Mouse (Mus musculus): ENCODE measurements around the gene Vmn2r57. TPM values are rescaled to one million over a fixed set of nuclear protein-coding genes. Genes with fewer than 3 reads are reported as not detected.
"Not testable (repeated sequence)": the region's sequence is repeated elsewhere in the genome, so short reads cannot be mapped to it uniquely, and the experiment has no call there.

Vmn2r57 gene
- under 1 TPM; 0.35 to 0.59 TPM for total RNA-seq (2021)

DNA sequence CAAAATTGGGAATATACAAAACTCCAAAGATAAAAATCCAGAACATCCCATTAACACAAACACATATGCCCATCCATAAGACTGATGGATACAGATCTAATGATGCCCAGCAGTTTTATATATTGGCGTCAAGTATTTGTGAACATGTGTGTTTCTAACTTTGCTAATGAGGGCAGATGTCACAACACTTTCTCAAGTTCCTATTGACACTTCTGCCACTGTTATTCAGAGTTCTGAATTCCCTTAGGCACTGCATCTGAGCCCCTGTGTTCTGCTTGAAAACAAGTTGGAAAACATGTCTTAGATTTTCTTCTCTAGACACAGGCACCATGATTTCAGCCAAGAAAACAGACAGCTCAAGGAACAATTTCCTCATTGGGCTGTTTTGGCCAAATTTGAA, at the start of gene Vmn2r57:
Gene Vmn2r57 (minus strand): TSS at position 101 of the 400 bp plus-strand sequence.
- DNase-seq (ENCODE audit: extremely low spot score in 1 of 2, low spot score in 1 of 2), result not testable (repeated sequence)

DNA sequence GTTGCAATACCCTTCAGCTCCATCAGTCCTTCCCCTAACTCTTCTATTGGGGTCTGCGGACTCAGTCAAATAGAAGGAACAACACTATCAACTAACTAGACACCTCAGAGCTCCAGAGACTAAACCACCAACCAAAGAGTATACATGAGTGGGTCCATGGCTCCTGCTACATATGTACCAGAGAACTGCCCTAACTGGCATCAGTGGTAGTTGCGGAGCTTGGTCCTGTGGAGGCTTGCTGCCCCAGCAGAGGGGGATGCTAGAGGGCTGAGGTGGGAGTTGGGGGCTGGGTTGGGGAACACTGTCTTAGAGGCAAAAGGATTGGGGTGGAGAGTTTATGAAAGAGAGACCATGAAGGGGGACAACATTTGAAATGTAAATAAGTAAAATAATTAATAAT, 49.4 kb upstream of the Vmn2r57 start:
- no peak for DNase-seq (ENCODE audit: extremely low spot score in 1 of 2, low spot score in 1 of 2)

DNA sequence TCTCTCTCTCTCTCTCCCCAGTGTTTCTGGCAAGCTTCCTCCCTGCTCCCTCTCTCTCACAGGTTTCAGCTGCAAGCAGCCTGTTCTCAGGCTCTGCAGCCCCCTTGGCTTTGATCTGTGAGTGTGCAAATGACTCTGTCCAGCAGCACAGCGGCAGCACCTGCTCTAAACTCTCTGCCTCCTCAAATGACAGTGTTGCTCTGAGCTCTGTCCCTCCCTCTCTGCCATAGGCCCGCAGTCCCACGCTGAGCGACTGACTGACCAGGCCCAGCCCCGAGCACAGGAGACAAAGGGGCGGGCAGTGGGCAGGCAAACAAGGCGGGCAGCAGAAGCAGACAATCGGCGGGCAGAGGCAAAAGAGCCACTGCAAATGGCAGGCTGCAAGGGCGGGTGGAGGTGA, 3.4 kb upstream of the Vmn2r57 start:
- no peak for DNase-seq (ENCODE audit: extremely low spot score in 1 of 2, low spot score in 1 of 2)

DNA sequence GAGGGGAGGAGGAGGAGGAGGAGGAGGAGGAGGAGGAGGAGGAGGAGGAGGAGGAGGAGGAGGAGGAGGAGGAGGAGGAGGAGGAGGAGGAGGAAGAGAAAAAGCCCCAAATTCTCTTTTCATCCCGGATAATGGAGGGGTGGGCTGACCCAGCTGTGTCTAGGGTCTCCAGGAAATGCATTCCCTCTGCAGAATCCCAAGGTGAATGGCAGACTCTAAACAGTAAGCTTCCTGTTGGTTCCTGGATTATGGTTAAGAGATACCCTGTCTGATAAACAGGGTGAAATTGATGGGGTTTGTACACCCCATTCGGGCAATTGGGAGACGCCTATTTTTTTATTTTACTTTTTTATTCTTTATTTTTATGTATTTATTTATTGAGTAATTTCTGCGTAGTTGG, 54.4 kb downstream of the Vmn2r57 start:
- no peak for DNase-seq (ENCODE audit: extremely low spot score in 1 of 2, low spot score in 1 of 2)

DNA sequence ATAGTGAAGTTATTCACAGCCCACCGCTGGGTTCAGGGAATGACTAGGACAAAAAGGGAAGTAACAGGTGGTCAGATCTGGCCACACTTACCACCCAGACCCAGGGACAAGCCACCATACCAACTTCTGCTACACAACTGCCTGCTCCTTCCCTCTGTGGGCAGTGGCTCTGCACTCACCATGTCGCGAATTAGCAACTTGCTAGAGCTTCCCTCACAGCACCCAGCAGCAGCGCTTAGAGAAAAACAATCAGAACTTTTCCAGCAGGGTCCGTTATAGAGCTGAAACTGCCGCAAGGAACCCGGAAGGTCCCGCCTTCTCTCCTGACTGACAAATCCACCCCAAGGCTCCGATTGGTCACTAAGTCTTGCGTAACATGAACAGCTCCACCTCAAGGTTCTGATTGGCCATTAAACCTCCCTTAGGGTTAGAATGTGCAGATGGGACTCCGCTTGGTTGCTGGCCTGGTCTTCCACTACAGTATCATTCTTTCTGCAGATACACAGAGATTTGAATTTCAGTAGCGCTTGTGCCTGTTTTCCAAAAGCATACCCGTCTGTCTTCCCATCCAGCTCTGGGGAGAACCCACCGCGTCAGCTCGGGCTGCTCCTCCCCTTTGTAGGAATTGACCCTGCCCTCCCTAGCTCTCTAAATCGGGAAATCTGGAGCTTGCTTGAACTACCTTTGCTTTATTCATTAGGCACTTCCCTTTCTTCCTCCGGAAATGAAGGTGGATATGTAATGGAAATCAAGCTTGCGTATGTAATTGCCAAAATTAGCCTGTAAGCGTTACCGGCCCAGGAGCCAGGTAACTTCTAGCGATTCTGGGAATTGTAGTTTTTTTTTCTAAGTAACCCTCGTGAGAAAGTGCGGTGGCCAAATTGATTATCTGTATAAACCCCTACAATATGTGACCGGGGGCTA, 55.2 kb downstream of the Vmn2r57 start, which contains the start of gene AI987944:
Gene AI987944 (minus strand): TSS at position 332 of the 924 bp plus-strand sequence.
- DNase-seq (ENCODE audit: extremely low spot score in 1 of 2, low spot score in 1 of 2), result peak; percentile 61 to 62

Other genes starting within 250 kb of the Vmn2r57 start
- 10 to 100 TPM; 11.8 to 12.1 TPM for gene AI987944, start 55.3 kb downstream of the Vmn2r57 start, total RNA-seq (2021)
- gene Gm20449, start 50.7 kb upstream of the Vmn2r57 start, total RNA-seq (2021), result under 1 TPM; 0.15 to 0.45 TPM
- gene AW146154, start 51.2 kb upstream of the Vmn2r57 start, total RNA-seq (2021), result 10 to 100 TPM in 1 of 2 experiments, 1 to 10 TPM in 1; 8.9 to 11.0 TPM
- gene Gm6871, start 125.0 kb upstream of the Vmn2r57 start, total RNA-seq (2021), result not detected
- gene 2610021A01Rik, start 150.5 kb upstream of the Vmn2r57 start, total RNA-seq (2021), result 10 to 100 TPM; 33.2 to 35.5 TPM
- gene Zfp788, start 184.5 kb upstream of the Vmn2r57 start, total RNA-seq (2021), result 10 to 100 TPM; 33.6 to 35.1 TPM

Measured in layer of hippocampus, postnatal 25 days (tissue).